Mouse (Mus musculus): ENCODE results near the gene Lyzl4. TPM values are rescaled to one million over a fixed set of nuclear protein-coding genes. Genes with fewer than 3 reads are reported as not detected.

Gene Lyzl4
- polyA plus RNA-seq, 1 experiment from 2014 or later: 0.53 TPM

GRCm38 (mm10) chr9:121549010-121549409 is 92.9 kb downstream of the Lyzl4 start:
- H3K4me3 ChIP-seq (ENCODE audit: low read length): no peak overlapping the region
- no peaks in the 10 kb centered on the region for H3K4me1 ChIP-seq (ENCODE audit: control insufficient read depth, insufficient read depth, low read length)
- H3K27ac ChIP-seq (ENCODE audit: low read depth, low read length): no peak overlapping the region
- H3K27me3 ChIP-seq (ENCODE audit: control insufficient read depth, insufficient read depth, low read length): no peaks in the 10 kb centered on the region
- no peaks in the 10 kb centered on the region for H3K36me3 ChIP-seq (ENCODE audit: control insufficient read depth, insufficient read depth, low read length)
- WGBS: 58% methylated on average over 5 of the region's 5 CpGs
- no peak overlapping the region for H3K4me2 ChIP-seq (replicated peaks; ENCODE audit: low read depth, low read length)
- no peak for ATAC-seq (ENCODE audit: low FRiP score, low TSS enrichment)
- H3K9ac ChIP-seq (ENCODE audit: low read depth, low read length): no peak overlapping the region
- H3K9me3 ChIP-seq (ENCODE audit: control insufficient read depth, low read length): no peaks in the 10 kb centered on the region

- Histone ChIP-seq H3K4me3 (ENCODE audit: low read length) (no peak overlapping the region), H3K27ac (ENCODE audit: low read depth, low read length) (no peak overlapping the region), H3K36me3 (ENCODE audit: control insufficient read depth, insufficient read depth, low read length) (no peaks in the 10 kb centered on the region), H3K9ac (ENCODE audit: low read depth, low read length) (no peak overlapping the region), H3K4me2 (replicated peaks; ENCODE audit: low read depth, low read length) (no peak overlapping the region), H3K27me3 (ENCODE audit: control insufficient read depth, insufficient read depth, low read length) (no peaks in the 10 kb centered on the region), H3K9me3 (ENCODE audit: control insufficient read depth, low read length) (no peaks in the 10 kb centered on the region), H3K4me1 (ENCODE audit: control insufficient read depth, insufficient read depth, low read length) (no peaks in the 10 kb centered on the region)
- 61% methylated on average over 4 of the region's 4 CpGs for WGBS
- ATAC-seq (ENCODE audit: low FRiP score, low TSS enrichment): no peak
Measured at GRCm38 (mm10) chr9:121547431-121547830, 94.5 kb downstream of the Lyzl4 start.

DNA sequence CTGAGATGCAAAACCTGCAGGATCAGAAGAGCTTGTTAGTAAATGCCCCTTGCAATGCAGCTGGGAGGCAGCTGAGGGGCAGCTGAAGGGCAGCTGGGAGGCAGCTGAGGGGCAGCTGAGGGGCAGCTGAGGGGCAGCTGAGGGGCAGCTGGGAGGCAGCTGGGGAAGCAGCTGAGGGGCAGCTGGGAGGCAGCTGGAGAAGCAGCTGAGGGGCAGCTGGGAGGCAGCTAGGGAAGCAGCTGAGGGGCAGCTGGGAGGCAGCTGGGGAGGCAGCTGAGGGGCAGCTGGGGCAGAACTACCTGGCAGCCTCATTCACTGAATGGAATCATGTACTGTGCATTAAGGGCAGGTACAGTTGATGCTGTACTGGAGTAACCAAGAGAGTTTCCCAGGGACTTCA is 100.4 kb downstream of the Lyzl4 start:
- no peak for ATAC-seq (ENCODE audit: low FRiP score, low TSS enrichment)

DNA sequence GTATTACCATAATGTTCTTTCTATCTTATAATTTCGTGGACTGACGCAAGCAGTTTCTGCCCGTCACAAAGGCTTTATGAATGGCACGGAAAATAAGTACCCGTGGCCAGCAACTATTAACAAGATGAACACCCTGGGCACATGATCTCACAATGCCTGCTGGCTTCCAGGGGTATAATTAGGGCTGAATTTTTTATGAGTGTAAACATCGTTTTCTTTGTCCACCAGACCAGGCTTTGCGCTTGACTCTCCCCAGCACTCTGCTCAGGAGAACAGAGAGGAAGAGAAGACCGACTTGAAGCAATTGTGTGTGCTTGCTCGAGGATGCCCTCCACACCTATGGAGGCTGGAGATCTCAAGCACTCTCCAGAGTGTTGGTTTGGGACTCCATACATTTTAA is 109.3 kb downstream of the Lyzl4 start:
- Histone ChIP-seq H3K4me3 (ENCODE audit: low read length) (no peak overlapping the region), H3K9me3 (ENCODE audit: control insufficient read depth, low read length) (peaks cover 5% of the 10 kb centered on the region; the same call in 1 of the 2 replicates), H3K27me3 (ENCODE audit: control insufficient read depth, insufficient read depth, low read length) (no peaks in the 10 kb centered on the region), H3K4me1 (ENCODE audit: control insufficient read depth, insufficient read depth, low read length) (no peaks in the 10 kb centered on the region; the same call in 1 of the 2 replicates), H3K4me2 (replicated peaks; ENCODE audit: low read depth, low read length) (no peak overlapping the region), H3K27ac (ENCODE audit: low read depth, low read length) (no peak overlapping the region), H3K9ac (ENCODE audit: low read depth, low read length) (no peak overlapping the region), H3K36me3 (ENCODE audit: control insufficient read depth, insufficient read depth, low read length) (no peaks in the 10 kb centered on the region)
- no peak for ATAC-seq (ENCODE audit: low FRiP score, low TSS enrichment)
- 84% methylated on average over 9 of the region's 9 CpGs for WGBS

More for the DNA sequence above, 100.4 kb downstream of the Lyzl4 start:
- Histone ChIP-seq H3K4me2 (replicated peaks; ENCODE audit: low read depth, low read length) (no peak overlapping the region), H3K9ac (ENCODE audit: low read depth, low read length) (no peak overlapping the region), H3K27ac (ENCODE audit: low read depth, low read length) (no peak overlapping the region), H3K36me3 (ENCODE audit: control insufficient read depth, insufficient read depth, low read length) (no peaks in the 10 kb centered on the region), H3K27me3 (ENCODE audit: control insufficient read depth, insufficient read depth, low read length) (no peaks in the 10 kb centered on the region), H3K4me1 (ENCODE audit: control insufficient read depth, insufficient read depth, low read length) (no peaks in the 10 kb centered on the region), H3K4me3 (ENCODE audit: low read length) (no peak overlapping the region), H3K9me3 (ENCODE audit: control insufficient read depth, low read length) (0 out of 2 replicates have a peak, but pooled peaks cover 4% of the 10 kb centered on the region)

GRCm38 (mm10) chr9:121528605-121529357 is 113.1 kb downstream of the Lyzl4 start:
- Histone ChIP-seq H3K4me2 (replicated peaks; ENCODE audit: low read depth, low read length) (no peak overlapping the region), H3K4me1 (ENCODE audit: control insufficient read depth, insufficient read depth, low read length) (no peaks in the 10 kb centered on the region; the same call in 1 of the 2 replicates), H3K4me3 (ENCODE audit: low read length) (no peak overlapping the region), H3K27ac (ENCODE audit: low read depth, low read length) (no peak overlapping the region), H3K9ac (ENCODE audit: low read depth, low read length) (no peak overlapping the region), H3K36me3 (ENCODE audit: control insufficient read depth, insufficient read depth, low read length) (no peaks in the 10 kb centered on the region), H3K9me3 (ENCODE audit: control insufficient read depth, low read length) (no peaks in the 10 kb centered on the region), H3K27me3 (ENCODE audit: control insufficient read depth, insufficient read depth, low read length) (no peaks in the 10 kb centered on the region)
- 37% methylated on average over 8 of the region's 8 CpGs for WGBS
- ATAC-seq (ENCODE audit: low FRiP score, low TSS enrichment): peak; percentile 88

Other genes with a start within 250 kb of the Lyzl4 start
- 4.3 and 5.0 TPM in 2 replicates for gene Cck, start 146.4 kb downstream of the Lyzl4 start, polyA plus RNA-seq (2014; fragmentation: Nextera tagmentation; extraction: Ambion mirVana)
- 0.47 TPM in 1 of 2 replicates, not detected in the other for gene Vipr1, start 620 bp upstream of the Lyzl4 start, polyA plus RNA-seq (2014; fragmentation: Nextera tagmentation; extraction: Ambion mirVana)
- gene Sec22c, start 63.4 kb upstream of the Lyzl4 start, polyA plus RNA-seq (2014; fragmentation: Nextera tagmentation; extraction: Ambion mirVana): 5.8 and 12.0 TPM in 2 replicates
- 111 and 152 TPM in 2 replicates for gene Ss18l2, start 68.2 kb upstream of the Lyzl4 start, polyA plus RNA-seq (2014; fragmentation: Nextera tagmentation; extraction: Ambion mirVana)
- 59.6 and 83.7 TPM in 2 replicates for gene Nktr, start 77.1 kb upstream of the Lyzl4 start, polyA plus RNA-seq (2014; fragmentation: Nextera tagmentation; extraction: Ambion mirVana)
- 8.0 and 9.8 TPM in 2 replicates for gene Zfp651, start 117.2 kb upstream of the Lyzl4 start, polyA plus RNA-seq (2014; fragmentation: Nextera tagmentation; extraction: Ambion mirVana)
- gene Klhl40, start 135.5 kb upstream of the Lyzl4 start, polyA plus RNA-seq (2014; fragmentation: Nextera tagmentation; extraction: Ambion mirVana): 0.08 TPM in 1 of 2 replicates, not detected in the other
- gene Hhatl, start 150.4 kb upstream of the Lyzl4 start, polyA plus RNA-seq (2014; fragmentation: Nextera tagmentation; extraction: Ambion mirVana): not detected in 2 replicates
- 0.16 and 0.69 TPM in 2 replicates for gene Ccdc13, start 197.4 kb upstream of the Lyzl4 start, polyA plus RNA-seq (2014; fragmentation: Nextera tagmentation; extraction: Ambion mirVana)
- gene Higd1a, start 216.3 kb upstream of the Lyzl4 start, polyA plus RNA-seq (2014; fragmentation: Nextera tagmentation; extraction: Ambion mirVana): 133 and 175 TPM in 2 replicates